Mouse (Mus musculus) E14TG2a.4 (cell line): ENCODE measurements around the gene Nav1.

Experiments
- CTCF ChIP-seq: conservative IDR thresholded peaks from 2 replicates; pipeline ENCODE4 v1.5.1; 2014; ENCODE audit warnings: low read length
- NANOG ChIP-seq: IDR thresholded peaks from 2 replicates; pipeline ENCODE4 v1.6.1; 2014; ENCODE audit warnings: borderline replicate concordance, low read length, mixed read lengths

DNA sequence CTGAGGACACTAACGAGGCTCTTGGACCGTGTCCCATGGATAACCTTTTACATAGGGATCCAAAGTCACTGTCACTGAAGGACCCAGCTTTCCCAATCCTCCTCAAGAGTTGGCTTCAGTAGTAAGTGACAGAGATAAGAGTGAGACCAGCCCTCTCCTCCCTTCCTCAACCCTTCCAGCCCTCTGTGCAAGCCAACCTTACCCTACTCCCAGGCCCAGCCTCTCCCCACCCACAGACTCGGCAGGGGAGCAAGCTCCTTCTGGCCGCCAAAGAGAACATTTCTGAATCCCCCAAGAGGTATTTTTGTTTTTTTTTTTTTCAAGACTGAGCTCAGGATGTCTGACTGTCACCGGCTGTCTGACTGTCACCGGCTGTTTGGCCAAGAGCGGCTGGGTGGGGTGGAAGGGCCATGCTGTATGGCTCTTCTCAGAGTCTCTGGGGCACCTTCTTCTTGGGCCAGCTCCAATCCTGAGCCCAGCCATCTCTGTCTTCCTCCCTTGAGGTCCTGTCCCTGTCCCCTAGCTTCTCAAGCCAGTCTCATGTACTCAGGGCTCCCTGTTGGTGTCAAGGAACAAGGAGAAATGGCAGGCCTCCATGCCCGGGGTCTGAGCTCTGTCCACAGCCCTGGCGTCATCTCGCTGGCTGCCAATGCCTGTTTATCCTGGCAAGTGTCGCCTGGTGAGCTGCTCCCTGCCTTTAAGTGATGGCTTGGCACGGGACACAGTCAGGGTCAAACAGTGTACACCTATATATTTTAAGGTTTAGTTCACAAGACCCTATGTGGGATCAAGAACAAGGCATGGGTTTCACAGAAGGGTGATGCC, 68.4 kb downstream of the Nav1 start:
- no peak for TF ChIP-seq CTCF
- no peak for TF ChIP-seq NANOG
